Mouse (Mus musculus) central nervous system, embryonic 18 days (tissue): ENCODE results near the gene Ccdc157. TPM values are rescaled to one million over a fixed set of nuclear protein-coding genes. Genes with fewer than 3 reads are reported as not detected.

Source experiments
- polyA plus RNA-seq: library from polyadenylated mRNA; depleted of rRNA; stranded (reverse); fragments of >200 nt; gene quantifications from 2 replicates; pipeline ENCODE4 v1.2.3, GENCODE M21; 2012; rRNA removed

The Ccdc157 gene
- polyA plus RNA-seq, result 15.6 and 16.7 TPM in 2 replicates

GRCm38 (mm10) chr11:4159808-4160708 lies at the start of gene Ccdc157, which contains the start of gene Sf3a1:
Gene Ccdc157 (minus strand): TSS chr11:4160293.
Gene Sf3a1 (plus strand): TSS chr11:4160350.

GRCm38 (mm10) chr11:4186486-4187317 lies 26.6 kb upstream of the Ccdc157 start, which contains the start of gene Tbc1d10a:
Gene Tbc1d10a (plus strand): TSS chr11:4186789.

GRCm38 (mm10) chr11:4134986-4135935 lies 24.8 kb downstream of the Ccdc157 start, which contains the start of gene Rnf215:
Gene Rnf215 (plus strand): TSS chr11:4135202.

GRCm38 (mm10) chr11:4122742-4123579 lies 37.1 kb downstream of the Ccdc157 start, which contains the start of gene Sec14l2:
Gene Sec14l2 (minus strand): TSS chr11:4123415.

GRCm38 (mm10) chr11:4095171-4096053 lies 64.7 kb downstream of the Ccdc157 start, which contains the start of gene Mtfp1:
Gene Mtfp1 (minus strand): TSS chr11:4095445.

Other genes with a start within 250 kb of the Ccdc157 start
- 17.3 and 18.8 TPM in 2 replicates for gene Slc35e4, start 245.6 kb downstream of the Ccdc157 start, polyA plus RNA-seq
- gene Tcn2, start 228.1 kb downstream of the Ccdc157 start, polyA plus RNA-seq, result 16.9 and 17.0 TPM in 2 replicates
- 52.6 and 54.8 TPM in 2 replicates for gene Pes1, start 196.3 kb downstream of the Ccdc157 start, polyA plus RNA-seq
- not detected in 2 replicates for gene 4930556J24Rik, start 183.5 kb downstream of the Ccdc157 start, polyA plus RNA-seq
- 8.3 and 10.2 TPM in 2 replicates for gene Gal3st1, start 176.7 kb downstream of the Ccdc157 start, polyA plus RNA-seq
- 0.03 TPM in 1 of 2 replicates, not detected in the other for gene Sec14l4, start 128.8 kb downstream of the Ccdc157 start, polyA plus RNA-seq
- 1.5 and 2.0 TPM in 2 replicates for gene Sec14l3, start 95.5 kb downstream of the Ccdc157 start, polyA plus RNA-seq
- 9.8 and 10.4 TPM in 2 replicates for gene Mtfp1, start 64.8 kb downstream of the Ccdc157 start, polyA plus RNA-seq
- 6.6 and 8.3 TPM in 2 replicates for gene Sec14l2, start 36.9 kb downstream of the Ccdc157 start, polyA plus RNA-seq
- 65.9 and 70.1 TPM in 2 replicates for gene Rnf215, start 25.1 kb downstream of the Ccdc157 start, polyA plus RNA-seq
- gene Sf3a1, start 57 bp upstream of the Ccdc157 start, polyA plus RNA-seq, result 52.0 and 56.7 TPM in 2 replicates
- gene Tbc1d10a, start 26.5 kb upstream of the Ccdc157 start, polyA plus RNA-seq, result 52.2 and 55.8 TPM in 2 replicates
- 3.0 and 3.3 TPM in 2 replicates for gene Castor1, start 57.9 kb upstream of the Ccdc157 start, polyA plus RNA-seq
- 0.05 and 0.07 TPM in 2 replicates for gene Osm, start 76.1 kb upstream of the Ccdc157 start, polyA plus RNA-seq
- gene Lif, start 97.3 kb upstream of the Ccdc157 start, polyA plus RNA-seq, result 0.12 and 0.27 TPM in 2 replicates